Mouse (Mus musculus): ENCODE data around the gene Rasgrp3.
"Not testable (repeated sequence)": the region's sequence is repeated elsewhere in the genome, so short reads cannot be mapped to it uniquely, and the experiment has no call there.

Rasgrp3 gene

GRCm38 (mm10) chr17:75435599-75435998 is at the start of gene Rasgrp3:
Gene Rasgrp3 (plus strand): TSS chr17:75435896.
- peak; percentile 34; the same call in 1 of the 2 replicates for ATAC-seq (ENCODE audit: low TSS enrichment)

GRCm38 (mm10) chr17:75388402-75388801 is 47.3 kb upstream of the Rasgrp3 start:
- ATAC-seq (ENCODE audit: low TSS enrichment) = no peak

- ATAC-seq (ENCODE audit: low TSS enrichment) = peak; percentile 90
Measured at GRCm38 (mm10) chr17:75390142-75390541, 45.6 kb upstream of the Rasgrp3 start.

- ATAC-seq (ENCODE audit: low TSS enrichment) = no peak
Measured at GRCm38 (mm10) chr17:75391429-75392192, 44.1 kb upstream of the Rasgrp3 start.

- ATAC-seq (ENCODE audit: low TSS enrichment) = peak; percentile 96
Measured at GRCm38 (mm10) chr17:75406405-75406804, 29.3 kb upstream of the Rasgrp3 start.

GRCm38 (mm10) chr17:75416861-75417260 is 18.8 kb upstream of the Rasgrp3 start:
- no peak for ATAC-seq (ENCODE audit: low TSS enrichment)

GRCm38 (mm10) chr17:75434152-75434551 is 1.5 kb upstream of the Rasgrp3 start:
- ATAC-seq (ENCODE audit: low TSS enrichment) = no peak

GRCm38 (mm10) chr17:75434871-75435270 is 825 bp upstream of the Rasgrp3 start:
- no peak for ATAC-seq (ENCODE audit: low TSS enrichment)

GRCm38 (mm10) chr17:75436095-75436494 is 399 bp downstream of the Rasgrp3 start:
- ATAC-seq (ENCODE audit: low TSS enrichment) = no peak

- no peak for ATAC-seq (ENCODE audit: low TSS enrichment)
Measured at GRCm38 (mm10) chr17:75436819-75437218, 1.1 kb downstream of the Rasgrp3 start.

- no peak for ATAC-seq (ENCODE audit: low TSS enrichment)
Measured at GRCm38 (mm10) chr17:75437239-75437750, 1.6 kb downstream of the Rasgrp3 start.

GRCm38 (mm10) chr17:75438162-75438561 is 2.5 kb downstream of the Rasgrp3 start:
- no peak for ATAC-seq (ENCODE audit: low TSS enrichment)

GRCm38 (mm10) chr17:75439062-75439461 is 3.4 kb downstream of the Rasgrp3 start:
- no peak for ATAC-seq (ENCODE audit: low TSS enrichment)

GRCm38 (mm10) chr17:75440619-75441018 is 4.9 kb downstream of the Rasgrp3 start:
- ATAC-seq (ENCODE audit: low TSS enrichment) = no peak

- ATAC-seq (ENCODE audit: low TSS enrichment) = 0 out of 2 replicates have a peak, but pooled peaks have one; percentile 20
Measured at GRCm38 (mm10) chr17:75441260-75441830, 5.6 kb downstream of the Rasgrp3 start.

- no peak for ATAC-seq (ENCODE audit: low TSS enrichment)
Measured at GRCm38 (mm10) chr17:75442352-75442751, 6.7 kb downstream of the Rasgrp3 start.

GRCm38 (mm10) chr17:75443064-75443621 is 7.4 kb downstream of the Rasgrp3 start:
- peak; percentile 92 for ATAC-seq (ENCODE audit: low TSS enrichment)

- ATAC-seq (ENCODE audit: low TSS enrichment) = no peak
Measured at GRCm38 (mm10) chr17:75448257-75448656, 12.6 kb downstream of the Rasgrp3 start.

- no peak for ATAC-seq (ENCODE audit: low TSS enrichment)
Measured at GRCm38 (mm10) chr17:75449022-75449421, 13.3 kb downstream of the Rasgrp3 start.

- ATAC-seq (ENCODE audit: low TSS enrichment) = peak; percentile 60
Measured at GRCm38 (mm10) chr17:75452313-75452712, 16.6 kb downstream of the Rasgrp3 start.

GRCm38 (mm10) chr17:75453639-75454038 is 17.9 kb downstream of the Rasgrp3 start:
- ATAC-seq (ENCODE audit: low TSS enrichment) = no peak

GRCm38 (mm10) chr17:75456096-75456495 is 20.4 kb downstream of the Rasgrp3 start:
- not testable (repeated sequence) for ATAC-seq (ENCODE audit: low TSS enrichment)

- peak; percentile 36; the same call in 1 of the 2 replicates for ATAC-seq (ENCODE audit: low TSS enrichment)
Measured at GRCm38 (mm10) chr17:75460621-75461020, 24.9 kb downstream of the Rasgrp3 start.

Data from frontal cortex, adult (tissue).